Mouse (Mus musculus) liver, embryonic 14.5 days (tissue): ENCODE measurements at regions not wholly inside any gene's neighbourhood (a gene's known extent, or its start where the extent isn't known, plus 50 kb on each side); places are given as distances from the start of the nearest gene placed in this dataset.

Experiments used
- ATAC-seq: fragments of 200-750 bp; cut with Nextera tagmentation; 2 replicates; pipeline ENCODE4 v1.8.0; 2017; ENCODE audit warnings: moderate number of reproducible peaks, mild to moderate bottlenecking, moderate library complexity; ENCODE audit not compliant: insufficient read depth
- DNase-seq, 3 experiments: peaks; one replicate each; pipeline ENCODE4 v3.0.0-alpha.2; 2012 to 2013; ENCODE audit warnings: low read depth in 3 of 3, low spot score in 3 of 3
- H3K27ac ChIP-seq: fragments of 300-500 bp; sonication (generic); 2 replicates; pipeline ENCODE4 v1.5.1; 2014; ENCODE audit warnings: moderate library complexity, mild to moderate bottlenecking, control low read depth, inconsistent platforms
- H3K27me3 ChIP-seq: fragments of 300-500 bp; sonication (generic); 2 replicates; pipeline ENCODE4 v1.6.1; 2014; ENCODE audit warnings: mild to moderate bottlenecking, low read length, moderate library complexity; ENCODE audit not compliant: control insufficient read depth, insufficient read depth
- H3K36me3 ChIP-seq: fragments of 300-500 bp; sonication (generic); replicated peaks from 2 replicates; pipeline ENCODE4 v1.6.1; 2014; ENCODE audit warnings: low read depth; ENCODE audit not compliant: control insufficient read depth, insufficient read depth
- H3K4me1 ChIP-seq, 2 experiments: fragments of 200-500 bp in 1 of 2; fragments of 300-500 bp in 1 of 2; sonication (generic) in 1 of 2; replicated peaks; 2 replicates each; pipeline ENCODE4 v1.6.1; 2012 to 2014; ENCODE audit warnings: antibody characterized with exemption in 1 of 2, inconsistent platforms in 1 of 2, low read length in 1 of 2; ENCODE audit not compliant: control insufficient read depth in 2 of 2, insufficient read depth in 2 of 2
- H3K4me2 ChIP-seq: fragments of 300-500 bp; sonication (generic); 2 replicates; pipeline ENCODE4 v1.6.1; 2014; ENCODE audit warnings: low read depth, mild to moderate bottlenecking, control low read depth, moderate library complexity
- H3K4me3 ChIP-seq, 2 experiments: fragments of 200-500 bp in 1 of 2; fragments of 300-500 bp in 1 of 2; sonication (generic) in 1 of 2; 2 replicates each; pipeline ENCODE4 v1.5.1; 2012 to 2014; ENCODE audit warnings: low read depth in 2 of 2, low read length in 2 of 2, mild to moderate bottlenecking in 2 of 2, control low read depth in 1 of 2, inconsistent platforms in 1 of 2, moderate library complexity in 1 of 2; ENCODE audit not compliant: insufficient read depth in 1 of 2
- H3K9ac ChIP-seq: fragments of 300-500 bp; sonication (generic); replicated peaks from 2 replicates; pipeline ENCODE4 v1.6.1; 2014; ENCODE audit warnings: mild to moderate bottlenecking, control low read depth, moderate library complexity
- H3K9me3 ChIP-seq: fragments of 300-500 bp; sonication (generic); 2 replicates; pipeline ENCODE4 v1.6.1; 2016; ENCODE audit warnings: low read length, mixed read lengths; ENCODE audit not compliant: control insufficient read depth
- CTCF ChIP-seq: IDR thresholded peaks from 2 replicates; pipeline ENCODE4 v1.5.1; 2016; ENCODE audit warnings: antibody characterized with exemption, low read depth, control low read depth
- EP300 ChIP-seq: IDR thresholded peaks from 2 replicates; pipeline ENCODE4 v1.6.1; 2016; ENCODE audit warnings: antibody characterized with exemption, low read depth
- WGBS: fragments of 180-500 bp; shearing (Covaris S2); extraction: QIAGEN DNeasy Blood & Tissue Kit; methylation state at CpG from one replicate; pipeline ENCODE4 v1.1.7; 2014; ENCODE audit not compliant: insufficient replicate concordance; 5-methylcytosine and 5-hydroxymethylcytosine counted together

DNA sequence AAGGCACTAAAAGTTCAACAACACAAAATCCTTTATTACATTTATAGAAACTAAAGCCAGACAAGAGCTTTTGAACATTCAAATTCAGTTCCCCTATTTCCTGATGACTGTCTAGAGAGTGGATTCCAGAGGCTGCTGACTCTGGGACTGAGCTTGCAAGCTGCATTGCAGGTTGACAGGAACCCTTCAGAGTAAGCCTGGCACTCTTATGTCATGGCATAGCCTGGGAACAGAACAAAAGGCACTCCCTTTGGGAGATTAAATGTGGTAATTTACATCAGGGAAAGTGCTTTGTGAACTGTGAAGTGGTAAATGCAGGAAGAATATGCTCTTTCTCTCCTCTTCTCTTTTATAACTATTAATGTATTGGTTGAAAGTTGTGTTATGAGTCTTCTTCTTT, 847.3 kb downstream of the Bcl11a start:
- Histone ChIP-seq H3K4me2 (no peak overlapping the region), H3K27ac (no peak overlapping the region), H3K27me3 (no peaks in the 10 kb centered on the region), H3K36me3 (no peaks in the 10 kb centered on the region), H3K4me3 (no peak overlapping the region), H3K4me1 (no peaks in the 10 kb centered on the region), H3K9me3 (no peaks in the 10 kb centered on the region), H3K9ac (no peak overlapping the region)
- no peak for ATAC-seq
- DNase-seq = no peak
- no peak for TF ChIP-seq CTCF
- TF ChIP-seq EP300 = no peak

- Histone ChIP-seq H3K9ac (no peak overlapping the region), H3K9me3 (no peaks in the 10 kb centered on the region), H3K4me2 (no peak overlapping the region), H3K36me3 (no peaks in the 10 kb centered on the region), H3K27me3 (no peaks in the 10 kb centered on the region), H3K27ac (no peak overlapping the region), H3K4me1 (no peaks in the 10 kb centered on the region), H3K4me3 (no peak overlapping the region)
- DNase-seq = no peak
- TF ChIP-seq CTCF (no peak), EP300 (no peak)
- no peak for ATAC-seq
Measured at GRCm38 (mm10) chr11:24943646-24944045, 865.8 kb downstream of the Bcl11a start.

- no peak for TF ChIP-seq EP300
- no peak for TF ChIP-seq CTCF
- no peak overlapping the region for H3K4me2 ChIP-seq
- WGBS = 67% methylated on average over 1 of the region's 1 CpGs
- DNase-seq (no peak), ATAC-seq (no peak)
- no peaks in the 10 kb centered on the region for H3K4me1 ChIP-seq
- no peaks in the 10 kb centered on the region for H3K27me3 ChIP-seq
- H3K9ac ChIP-seq = no peak overlapping the region
- no peak overlapping the region for H3K27ac ChIP-seq
- no peaks in the 10 kb centered on the region for H3K9me3 ChIP-seq
- H3K4me3 ChIP-seq = no peak overlapping the region
- H3K36me3 ChIP-seq = no peaks in the 10 kb centered on the region
Measured at GRCm38 (mm10) chr11:24951161-24951560, 873.3 kb downstream of the Bcl11a start.

DNA sequence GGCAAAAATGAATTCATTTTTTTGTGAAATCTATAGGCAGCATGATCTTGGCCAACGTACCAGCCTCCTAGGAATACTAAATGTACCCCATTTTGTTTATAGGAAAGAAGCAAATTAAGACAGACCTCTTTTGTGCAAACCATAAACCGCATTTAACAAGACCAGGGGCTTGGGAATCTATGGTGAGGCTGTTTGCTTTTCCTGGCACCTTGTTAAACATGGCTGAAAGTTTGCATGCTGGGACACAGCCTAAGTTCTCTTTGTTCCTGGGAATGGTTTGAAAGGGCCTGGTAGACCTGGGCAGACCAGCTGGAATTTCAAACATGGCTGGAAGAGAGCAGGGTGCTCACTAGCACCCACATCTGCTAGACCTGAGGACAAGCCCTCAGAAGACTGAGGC, 894.5 kb downstream of the Bcl11a start:
- no peaks in the 10 kb centered on the region for H3K4me1 ChIP-seq
- no peaks in the 10 kb centered on the region for H3K27me3 ChIP-seq
- H3K4me2 ChIP-seq = no peak overlapping the region
- no peak for ATAC-seq
- DNase-seq = no peak
- no peak overlapping the region for H3K27ac ChIP-seq
- H3K9me3 ChIP-seq = no peaks in the 10 kb centered on the region
- no peaks in the 10 kb centered on the region for H3K36me3 ChIP-seq
- no peak for TF ChIP-seq CTCF
- TF ChIP-seq EP300 = no peak
- H3K9ac ChIP-seq = no peak overlapping the region
- H3K4me3 ChIP-seq = no peak overlapping the region
- 28% methylated on average over 2 of the region's 2 CpGs for WGBS

DNA sequence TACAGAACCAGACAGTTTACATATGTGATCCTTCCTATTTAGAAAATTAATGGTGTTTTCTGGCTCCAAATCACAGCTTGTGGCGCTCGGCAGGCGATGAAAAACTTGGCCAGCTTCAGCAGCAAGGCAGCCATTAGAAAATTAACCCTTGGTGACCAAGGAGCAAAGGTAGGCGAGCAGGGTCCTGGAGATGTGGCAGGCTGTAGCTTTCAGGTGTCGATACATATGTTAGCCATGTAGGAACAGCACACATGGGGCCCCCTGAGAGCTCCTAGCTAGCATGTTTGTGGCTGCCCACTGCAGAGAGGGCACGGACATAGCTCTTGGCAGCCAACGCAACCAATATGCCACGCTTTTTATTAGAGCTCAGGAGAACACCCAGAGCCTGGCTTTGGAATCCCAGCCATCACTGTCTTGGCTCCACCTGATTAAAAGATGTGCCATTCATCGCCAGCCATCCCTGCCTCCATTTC, 902.4 kb downstream of the Bcl11a start:
- Histone ChIP-seq H3K9ac (no peak overlapping the region), H3K4me2 (no peak overlapping the region), H3K27me3 (no peaks in the 10 kb centered on the region), H3K27ac (no peak overlapping the region), H3K4me3 (no peak overlapping the region), H3K4me1 (no peaks in the 10 kb centered on the region), H3K36me3 (no peaks in the 10 kb centered on the region), H3K9me3 (no peaks in the 10 kb centered on the region)
- TF ChIP-seq EP300 = no peak
- ATAC-seq (no peak), DNase-seq (no peak)
- 56% methylated on average over 9 of the region's 9 CpGs for WGBS
